Mouse (Mus musculus): ENCODE measurements around the gene Clmn.

Gene Clmn

DNA sequence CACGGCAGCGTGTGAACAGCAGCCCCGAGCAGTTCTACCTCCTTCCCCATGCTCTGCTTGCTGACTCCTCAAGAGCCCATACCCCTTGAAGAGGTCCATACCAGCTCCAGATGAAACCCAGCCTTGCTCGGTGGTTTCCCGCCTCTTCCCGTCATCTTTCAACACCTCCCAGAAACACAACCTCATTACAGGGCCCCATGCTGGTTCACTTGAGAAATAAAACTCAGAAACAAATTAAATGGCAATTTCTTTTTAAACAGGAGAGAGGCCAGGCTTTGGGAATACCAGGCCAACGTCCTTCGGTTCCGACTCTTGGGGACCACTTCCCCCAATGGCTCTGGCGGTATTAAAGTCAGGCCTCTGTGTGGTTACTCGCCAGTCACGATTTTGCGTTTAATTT, 51.1 kb downstream of the Clmn start:
- no peak for DNase-seq (ENCODE audit: low spot score)

DNA sequence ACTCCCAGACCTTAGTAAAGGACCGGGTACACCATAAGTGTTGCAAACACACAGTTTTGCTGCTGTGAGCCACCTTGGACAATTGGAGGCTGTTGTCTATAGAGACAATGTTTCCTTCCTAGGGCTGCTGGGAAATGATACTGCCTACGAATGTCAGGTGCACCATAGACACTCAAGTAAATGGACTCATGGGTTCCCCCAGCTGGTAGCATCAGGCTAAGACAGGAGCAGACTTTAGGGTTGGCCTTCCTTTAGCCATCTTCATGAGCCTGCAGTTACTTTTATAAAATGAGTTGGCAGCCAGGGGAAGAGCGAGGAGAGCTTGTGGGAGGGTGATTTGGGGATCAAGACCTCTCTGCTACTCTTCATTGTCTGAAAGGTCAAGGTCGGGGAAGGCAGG, 52.2 kb downstream of the Clmn start:
- DNase-seq (ENCODE audit: low spot score) = no peak

DNA sequence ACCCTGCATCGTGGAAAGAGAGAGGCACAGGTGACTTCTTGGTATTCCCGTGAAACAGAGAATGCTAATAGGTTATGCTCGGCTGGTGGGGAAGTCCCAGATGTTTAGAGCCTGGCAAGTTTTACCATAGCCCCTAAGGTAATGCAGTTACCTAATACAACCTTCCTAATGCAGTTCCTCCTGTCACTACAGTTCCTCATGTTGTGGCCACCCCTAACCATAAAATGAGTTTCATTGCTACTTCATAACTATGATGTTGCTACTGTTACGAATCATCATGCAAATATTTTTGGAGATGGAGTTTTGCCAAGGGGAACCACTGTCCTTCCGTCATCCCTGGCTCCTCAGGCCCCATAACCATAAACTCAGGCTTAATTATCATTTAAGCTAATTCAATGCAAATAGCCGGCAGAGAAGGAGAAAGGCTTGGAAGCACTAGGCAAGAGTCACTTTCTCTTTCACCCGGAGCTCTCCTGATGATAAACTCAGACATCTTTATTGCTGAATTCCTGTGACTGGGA, 53.9 kb downstream of the Clmn start:
- no peak for DNase-seq (ENCODE audit: low spot score)

DNA sequence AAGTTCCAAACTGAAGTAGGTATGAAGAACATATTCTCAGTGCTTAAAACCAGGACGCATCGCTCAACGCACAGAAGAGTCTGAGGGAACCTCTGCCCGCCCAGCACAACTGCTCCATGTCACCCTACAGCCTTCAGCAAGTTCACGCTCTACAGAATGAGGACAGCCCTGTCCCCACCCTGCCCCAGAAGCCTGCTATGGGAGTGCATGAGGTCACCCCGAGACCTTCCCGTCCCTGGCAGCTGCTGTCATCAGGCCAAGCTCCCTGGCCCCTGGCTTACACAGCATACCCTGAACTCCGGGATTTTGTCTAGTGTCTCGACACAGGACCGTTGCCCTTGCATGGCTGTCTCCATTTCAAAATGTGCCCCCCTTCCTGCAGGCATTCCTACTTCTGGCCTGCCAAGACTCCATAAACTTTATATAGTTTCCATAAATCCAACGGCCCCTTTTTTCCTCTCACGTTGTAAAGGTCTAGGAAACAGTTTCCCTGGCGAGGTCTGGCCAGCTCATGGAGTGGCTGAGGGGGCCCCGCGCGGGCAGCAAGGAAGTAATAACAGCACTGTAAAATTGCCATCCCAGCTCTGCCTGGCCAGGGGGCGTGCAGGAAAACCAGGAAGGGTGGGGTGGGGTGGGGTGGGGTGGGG, 56.3 kb downstream of the Clmn start:
- no peak for DNase-seq (ENCODE audit: low spot score)

DNA sequence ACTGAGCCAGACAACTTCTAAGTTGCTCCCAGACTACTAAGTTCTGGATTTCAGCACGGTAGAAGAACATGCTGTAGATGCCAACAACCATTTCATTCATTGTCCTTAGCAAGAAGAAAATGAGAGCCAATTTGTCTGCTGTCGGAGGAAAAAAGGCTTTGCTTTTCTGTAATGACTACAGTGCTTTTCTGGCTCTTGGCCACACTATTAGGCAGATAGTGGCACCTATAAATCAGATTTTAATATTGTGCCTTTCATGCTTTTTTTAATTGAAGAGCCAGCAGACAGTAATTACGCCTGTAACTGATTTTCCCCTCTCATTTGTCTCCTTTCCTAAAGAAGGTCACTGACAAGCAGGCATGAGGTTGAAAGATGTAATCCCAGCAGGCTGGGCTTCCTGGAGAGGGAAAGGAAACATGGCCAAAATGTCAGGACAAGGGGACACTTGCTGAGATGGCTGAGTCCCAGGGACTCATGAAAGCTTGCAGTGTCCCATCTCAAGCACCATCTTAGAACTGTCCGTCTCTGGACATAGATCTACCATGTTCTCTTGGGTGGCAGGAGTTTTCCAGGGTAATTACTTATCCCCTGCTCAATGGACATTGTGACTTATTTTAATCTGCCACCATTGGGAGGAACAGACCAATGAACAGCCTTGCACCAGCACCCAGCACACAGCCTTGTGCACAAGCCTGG, 58.0 kb downstream of the Clmn start:
- DNase-seq (ENCODE audit: low spot score) = no peak

DNA sequence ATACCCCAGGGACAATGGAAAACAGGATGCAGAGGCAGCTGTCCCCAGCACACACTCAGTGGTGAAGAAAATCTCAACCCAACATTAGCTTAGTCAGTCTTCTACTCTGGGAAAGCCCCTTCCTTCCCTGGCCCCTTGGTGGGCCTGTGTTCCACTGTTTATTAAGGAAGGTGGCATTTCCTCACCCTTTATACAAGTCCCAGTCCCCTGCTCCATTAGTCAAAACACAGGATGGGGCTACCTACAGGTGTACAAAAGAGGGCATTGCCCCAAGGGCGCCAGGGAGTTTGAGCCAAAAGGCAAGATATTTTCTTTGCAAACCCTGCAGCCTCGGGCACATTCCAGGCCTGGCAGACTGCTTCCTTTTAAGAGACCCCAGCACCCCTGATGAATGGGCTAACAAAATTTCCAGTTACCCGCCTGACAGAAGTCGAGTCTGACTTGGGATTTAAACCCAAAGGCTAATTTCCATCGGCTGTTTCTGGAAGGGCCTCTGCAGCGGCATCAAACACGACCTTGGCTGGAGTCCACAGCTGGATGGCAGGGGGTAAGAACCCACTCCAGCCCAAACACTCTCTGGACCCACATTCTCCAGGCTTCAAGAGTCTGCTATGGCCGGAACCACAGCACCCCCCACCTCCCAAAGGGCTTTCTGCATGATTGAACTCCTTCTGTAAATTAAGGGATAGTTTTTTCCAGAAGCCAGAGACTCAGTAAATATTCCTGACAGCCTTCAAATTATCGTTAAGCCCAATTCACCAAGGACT, 63.2 kb downstream of the Clmn start:
- no peak for DNase-seq (ENCODE audit: low spot score)

DNA sequence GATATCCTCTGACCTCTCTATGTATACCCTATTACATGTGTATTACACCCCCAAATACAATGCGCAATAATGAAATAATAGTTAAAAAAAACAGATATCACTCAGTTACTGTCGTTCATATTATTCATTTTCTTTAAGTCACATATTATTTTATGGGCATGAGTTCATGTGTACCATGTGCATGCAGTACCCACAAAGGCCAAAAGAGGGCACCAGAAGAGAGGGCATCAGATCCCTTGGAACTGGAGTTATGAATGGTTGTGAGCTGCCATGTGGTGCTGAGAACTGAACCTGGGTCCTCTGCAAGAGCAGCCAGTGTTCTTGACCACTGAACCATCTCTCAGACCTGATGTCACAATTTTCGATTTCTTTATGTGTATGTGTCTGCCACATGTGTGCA, 65.5 kb downstream of the Clmn start:
- no peak for DNase-seq (ENCODE audit: low spot score)

DNA sequence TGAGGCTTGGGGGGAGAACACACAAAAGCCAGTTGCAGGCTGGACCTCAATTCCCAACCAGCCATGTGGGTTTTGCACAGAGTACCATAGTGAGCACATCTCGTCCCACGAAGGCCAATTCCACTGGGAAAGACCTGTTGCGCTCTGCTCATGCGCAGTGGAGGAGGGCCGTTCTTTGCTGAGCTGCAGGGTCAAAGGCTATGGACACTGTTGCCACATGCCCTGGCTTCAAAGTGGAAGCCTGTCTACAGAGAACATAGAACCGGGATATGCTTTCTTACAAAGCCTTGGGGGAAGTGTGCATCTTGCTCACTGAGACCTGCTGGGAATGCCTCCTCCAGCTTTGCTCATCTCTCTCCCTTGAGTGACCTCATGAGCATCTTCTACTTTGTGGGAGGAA, 67.0 kb downstream of the Clmn start:
- no peak for DNase-seq (ENCODE audit: low spot score)

DNA sequence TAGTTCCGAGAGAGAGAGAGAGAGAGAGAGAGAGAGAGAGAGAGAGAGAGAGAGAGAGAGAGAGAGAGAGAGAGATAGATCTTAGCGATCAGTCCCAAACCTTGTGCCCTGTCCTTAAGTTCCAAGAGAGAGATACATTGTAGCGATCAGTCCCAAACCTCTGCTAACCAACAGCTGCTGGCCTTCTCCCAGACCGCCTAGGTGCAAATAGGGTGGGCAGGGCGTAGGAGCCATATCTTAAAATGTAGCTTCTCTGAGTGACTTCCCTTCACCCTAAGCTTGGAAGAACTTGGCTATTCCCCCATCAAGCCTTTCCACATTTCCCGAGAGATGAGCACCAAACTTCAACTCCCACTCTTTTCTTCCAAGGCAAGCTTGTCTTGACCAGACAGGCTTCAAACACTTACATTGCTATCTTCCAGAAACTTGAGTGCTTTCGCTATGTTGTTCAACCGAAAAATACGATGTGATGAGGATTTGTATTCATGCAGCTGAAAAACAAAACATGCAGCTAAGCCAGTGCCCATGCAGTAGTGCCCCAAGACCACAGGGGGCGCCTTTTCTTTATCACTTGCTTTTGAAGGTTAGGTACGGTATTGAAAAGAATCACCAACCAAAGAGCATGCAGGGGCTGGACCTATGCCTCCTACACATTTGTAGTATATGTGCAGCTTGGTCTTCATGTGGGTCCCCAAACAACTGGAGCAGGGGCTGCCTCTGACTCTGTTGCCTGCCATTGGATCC, 68.1 kb downstream of the Clmn start:
- DNase-seq (ENCODE audit: low spot score) = no peak

DNA sequence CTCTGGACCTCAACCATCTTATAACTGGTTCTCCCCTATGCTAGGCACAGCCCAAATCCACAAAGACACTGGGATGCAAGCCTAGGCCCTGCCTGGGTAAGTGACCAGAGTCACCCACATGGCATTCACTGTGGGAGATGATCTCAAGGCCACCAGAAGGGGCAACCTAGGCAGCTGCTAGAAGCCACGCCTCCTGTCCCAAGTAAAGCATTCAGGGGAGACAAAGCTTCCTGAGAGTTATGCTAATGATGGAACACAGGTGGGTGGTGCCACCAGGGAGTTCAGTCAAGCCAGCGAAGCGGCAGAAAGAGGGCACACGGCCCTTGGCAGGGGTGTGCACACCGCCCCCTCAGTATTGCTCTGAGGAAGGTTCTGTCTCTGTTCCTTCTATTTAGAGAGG, 69.9 kb downstream of the Clmn start:
- DNase-seq (ENCODE audit: low spot score) = no peak

DNA sequence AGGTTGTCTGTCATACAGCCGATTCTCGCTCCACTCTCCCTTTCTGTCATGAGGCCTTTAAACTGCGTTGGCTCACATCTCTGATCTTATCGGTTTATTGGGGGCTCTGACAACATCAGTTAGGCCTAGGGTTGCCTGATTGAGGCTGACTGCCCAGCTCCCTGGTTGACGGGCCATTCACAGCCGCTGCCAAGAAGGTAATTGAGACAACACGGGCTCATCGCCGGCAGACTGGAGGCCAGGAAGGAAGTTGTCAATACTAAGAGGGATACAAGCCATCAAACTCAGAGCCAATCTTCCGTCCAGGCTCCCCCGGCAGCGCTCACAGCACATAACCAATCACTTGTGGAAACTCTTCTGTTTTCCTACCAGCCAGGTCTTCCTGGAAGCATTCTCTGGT, 71.4 kb downstream of the Clmn start:
- DNase-seq (ENCODE audit: low spot score) = no peak

DNA sequence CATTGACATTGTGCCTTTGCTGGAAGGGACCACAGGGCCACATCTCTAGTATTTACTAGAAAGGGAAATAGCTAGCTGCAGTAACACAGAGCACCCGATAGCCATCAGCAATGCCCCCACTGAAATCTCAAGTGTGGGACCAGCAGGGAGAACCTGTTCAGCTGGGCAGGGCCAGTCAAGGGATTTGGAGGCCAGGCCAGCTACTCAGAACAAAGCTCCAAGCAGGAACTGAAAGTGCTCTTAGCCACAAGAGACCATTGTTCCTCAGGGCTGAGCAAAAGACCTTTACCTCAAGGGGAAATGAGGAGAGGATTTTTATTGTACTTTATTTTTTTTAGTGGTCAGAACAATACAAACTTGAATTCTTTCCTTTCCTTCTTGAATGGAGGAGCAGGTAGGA, 87.3 kb downstream of the Clmn start:
- DNase-seq (ENCODE audit: low spot score) = no peak

DNA sequence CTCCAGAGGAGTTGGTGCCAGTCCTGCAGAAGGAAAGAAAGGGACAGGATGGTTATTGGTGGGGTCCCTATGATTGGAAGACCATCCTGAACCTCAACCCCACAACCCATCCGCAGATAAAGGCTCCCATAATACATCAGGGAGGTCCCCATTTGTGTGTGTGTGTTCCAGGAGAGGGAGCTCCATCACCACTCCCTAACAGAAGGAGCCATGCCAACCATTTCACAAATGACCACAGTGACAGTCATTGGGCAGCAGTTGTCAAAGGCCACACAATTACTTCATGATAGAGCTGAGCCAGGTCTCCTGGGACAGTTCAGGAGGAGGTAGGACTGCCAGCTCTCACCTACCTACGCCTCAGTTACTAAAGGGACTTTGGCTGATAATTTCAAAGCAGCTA, 92.9 kb downstream of the Clmn start:
- DNase-seq (ENCODE audit: low spot score) = no peak

DNA sequence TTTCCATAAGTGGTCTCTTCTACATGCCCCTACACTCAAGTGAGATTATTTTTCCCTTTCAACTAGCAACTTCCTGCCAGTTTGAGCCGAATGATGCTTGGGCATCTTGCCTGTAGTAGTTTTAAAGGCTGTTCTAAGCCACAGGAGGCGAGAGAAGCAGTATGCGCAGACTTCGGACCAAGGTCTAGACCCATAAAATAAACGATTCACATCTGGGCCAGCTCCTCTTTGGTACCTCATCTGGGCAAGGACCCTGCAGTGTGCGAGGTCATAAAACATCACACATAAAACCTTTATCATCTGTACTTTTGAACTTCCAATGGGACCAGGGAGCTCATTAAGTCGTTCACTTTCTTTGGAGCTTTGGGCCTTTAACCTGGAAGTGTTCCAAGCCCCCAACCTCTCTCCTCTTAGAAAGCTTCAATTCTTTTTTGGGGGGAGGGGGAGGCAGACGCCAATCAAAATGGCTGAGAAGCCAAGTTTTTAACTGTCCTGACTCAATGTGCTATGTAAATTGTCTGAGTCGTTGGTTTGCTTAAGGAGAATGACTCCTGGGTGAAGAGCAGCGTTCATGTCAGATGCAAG, 95.6 kb downstream of the Clmn start:
- DNase-seq (ENCODE audit: low spot score) = no peak

DNA sequence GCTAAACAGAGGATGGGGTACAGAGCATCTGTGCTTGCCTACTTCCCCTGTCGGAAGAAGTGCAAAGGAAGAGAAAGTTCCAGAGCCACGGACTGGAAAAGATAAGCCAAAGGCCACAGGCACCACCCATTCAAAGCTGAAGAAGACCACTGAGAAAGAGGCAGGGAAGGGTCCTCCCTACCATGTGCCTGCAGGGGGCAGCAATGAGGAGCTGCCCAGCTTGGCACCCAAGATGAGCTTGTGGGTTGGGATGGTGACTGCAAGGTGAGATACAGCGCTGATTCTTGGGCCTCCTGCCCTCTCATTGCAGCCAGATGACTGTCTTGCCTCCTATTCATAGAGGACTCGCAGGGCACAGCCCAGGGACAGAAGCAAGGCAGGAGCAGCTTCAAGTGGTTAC, 97.7 kb downstream of the Clmn start:
- no peak for DNase-seq (ENCODE audit: low spot score)

DNA sequence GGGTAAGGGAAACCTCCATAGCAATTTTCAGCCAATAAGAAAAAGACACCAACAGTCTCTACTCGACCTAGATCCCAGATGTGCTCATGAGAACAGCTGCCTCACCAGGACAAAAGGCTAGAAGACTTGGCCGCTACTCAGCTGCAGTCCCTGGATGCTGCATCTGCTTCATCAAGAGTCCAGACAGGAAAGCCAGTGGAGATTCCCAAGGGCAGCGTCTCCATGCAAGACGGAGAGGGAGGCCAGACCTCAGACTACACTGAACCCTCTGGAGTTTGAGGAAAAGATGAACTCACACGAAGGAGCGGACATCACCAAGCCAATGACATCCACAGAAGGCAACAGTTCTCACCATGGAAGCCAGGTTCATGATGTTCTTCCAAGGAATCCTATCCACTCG, 99.1 kb downstream of the Clmn start:
- no peak for DNase-seq (ENCODE audit: low spot score)

DNA sequence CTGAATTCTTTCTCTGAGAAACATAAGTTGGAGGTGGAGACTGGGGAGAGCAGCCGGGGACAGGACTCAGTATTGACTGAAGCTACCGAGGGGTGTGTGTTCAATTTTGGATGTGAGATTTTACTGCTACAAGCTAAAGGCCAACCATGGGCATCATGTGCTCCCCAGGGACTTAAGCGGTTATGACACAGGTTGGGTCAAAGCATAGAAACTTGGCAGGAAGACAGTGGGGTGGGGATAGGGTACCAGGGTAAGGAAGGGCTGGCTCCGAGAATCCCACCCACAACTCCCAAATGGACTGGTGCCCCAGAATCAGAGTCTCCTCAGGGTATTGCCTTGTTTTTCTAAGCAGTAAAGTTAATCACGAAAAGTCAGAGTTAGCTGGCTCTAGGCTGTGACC, 99.8 kb downstream of the Clmn start:
- no peak for DNase-seq (ENCODE audit: low spot score)

DNA sequence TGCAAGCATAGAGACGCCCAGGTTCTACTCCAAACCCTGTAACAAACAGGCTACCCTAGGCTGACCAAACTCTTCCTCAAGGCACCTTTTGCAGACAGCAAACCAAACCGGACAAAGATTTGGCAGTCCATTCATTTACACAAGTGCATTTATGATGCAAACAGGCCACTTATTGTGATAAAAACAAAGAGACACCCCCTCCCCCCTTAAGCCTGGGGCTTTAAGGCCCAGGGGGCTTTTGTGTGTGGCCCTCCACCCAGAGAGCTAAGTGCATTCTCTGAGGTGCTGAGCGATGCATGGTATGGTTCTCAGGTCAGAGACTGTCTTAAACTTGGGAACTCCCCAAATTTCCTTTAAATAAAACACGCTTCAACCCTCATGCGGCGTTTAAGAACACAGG, 101.0 kb downstream of the Clmn start:
- DNase-seq (ENCODE audit: low spot score) = no peak

DNA sequence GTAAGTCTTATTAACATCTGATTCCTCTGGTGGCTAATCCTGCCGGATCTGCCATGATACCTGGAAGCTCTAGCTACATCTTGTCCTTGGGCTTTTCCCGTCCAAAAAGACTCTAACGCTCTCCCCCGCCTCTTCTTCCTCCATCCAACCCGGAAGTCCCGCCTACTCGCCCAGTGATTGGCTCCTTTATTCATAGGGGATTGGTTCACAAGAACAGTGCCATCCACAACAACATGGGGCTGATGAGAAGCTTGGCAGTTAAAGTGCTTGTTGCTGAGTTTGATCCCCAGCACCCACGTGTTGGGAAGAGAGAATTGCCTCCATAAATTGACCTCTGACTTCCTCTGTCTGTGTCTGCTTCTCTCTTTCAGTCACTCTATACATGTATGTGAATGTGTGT, 103.5 kb downstream of the Clmn start:
- DNase-seq (ENCODE audit: low spot score) = no peak

DNA sequence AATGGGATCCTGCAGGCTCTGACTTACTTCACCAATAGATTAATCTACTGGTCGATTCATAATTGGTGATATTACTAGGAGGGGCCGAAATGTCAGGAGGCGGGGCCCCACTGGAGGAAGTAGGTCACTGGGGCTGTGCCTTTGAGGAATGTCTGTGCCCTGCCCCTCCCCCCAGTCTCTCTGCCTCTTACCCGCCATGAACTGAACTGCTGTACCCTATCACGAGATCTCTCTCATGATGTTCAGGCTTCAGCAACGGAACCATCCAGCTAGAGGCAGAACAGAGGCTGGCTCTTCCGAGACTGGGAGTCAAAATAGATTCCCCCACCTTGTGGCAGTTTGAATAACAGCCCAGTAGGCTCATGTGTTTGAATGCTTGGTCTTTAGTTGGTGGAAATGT, 106.8 kb downstream of the Clmn start:
- no peak for DNase-seq (ENCODE audit: low spot score)

DNA sequence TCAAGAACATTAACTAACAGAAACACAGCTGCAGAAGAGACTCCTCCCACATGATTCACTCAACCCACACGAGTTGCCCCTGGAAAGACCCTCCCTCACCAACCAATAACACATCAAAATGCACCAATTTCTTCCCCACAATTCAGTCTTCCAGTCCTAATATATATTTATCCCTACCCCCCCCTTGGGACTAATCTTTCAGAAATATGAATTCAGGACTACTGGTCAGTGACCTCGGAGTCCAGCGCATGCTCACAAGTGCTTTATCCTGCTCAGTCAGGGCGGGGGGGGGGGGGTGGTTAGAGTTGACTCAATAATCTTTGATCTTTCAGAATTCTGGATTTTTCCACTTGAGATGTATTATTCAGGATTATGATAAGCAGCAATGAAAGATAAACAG, 111.2 kb downstream of the Clmn start:
- DNase-seq (ENCODE audit: low spot score) = no peak
